Mouse (Mus musculus) monocyte, adult 2 months (primary cell): Measurements from ENCODE around the gene Tle3.

Experiments used
- DNase-seq, 2 experiments: peaks; one replicate each; pipeline ENCODE4 v3.0.0; 2022; ENCODE audit warnings: low spot score in 2 of 2, low read depth in 1 of 2

Tle3 gene

DNA sequence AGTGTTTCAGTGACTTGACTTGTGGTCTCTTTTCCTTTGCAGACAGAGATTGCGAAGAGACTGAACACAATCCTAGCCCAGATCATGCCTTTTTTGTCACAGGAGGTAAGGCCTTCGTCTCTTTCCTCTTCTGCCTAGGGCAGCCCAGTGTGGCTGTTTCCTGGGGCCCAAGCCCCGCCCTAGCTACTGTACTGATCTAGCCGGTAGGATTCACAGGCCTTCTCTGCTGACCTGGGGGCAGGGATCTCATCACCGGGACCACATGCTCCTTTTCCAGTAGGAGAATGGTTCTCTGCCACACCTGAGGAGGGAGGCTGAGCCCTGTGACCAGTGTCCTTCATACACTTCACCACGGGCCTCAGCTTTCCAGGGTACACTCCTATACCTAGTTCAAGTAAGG is 21.0 kb downstream of the Tle3 start:
- DNase-seq, result no peak

DNA sequence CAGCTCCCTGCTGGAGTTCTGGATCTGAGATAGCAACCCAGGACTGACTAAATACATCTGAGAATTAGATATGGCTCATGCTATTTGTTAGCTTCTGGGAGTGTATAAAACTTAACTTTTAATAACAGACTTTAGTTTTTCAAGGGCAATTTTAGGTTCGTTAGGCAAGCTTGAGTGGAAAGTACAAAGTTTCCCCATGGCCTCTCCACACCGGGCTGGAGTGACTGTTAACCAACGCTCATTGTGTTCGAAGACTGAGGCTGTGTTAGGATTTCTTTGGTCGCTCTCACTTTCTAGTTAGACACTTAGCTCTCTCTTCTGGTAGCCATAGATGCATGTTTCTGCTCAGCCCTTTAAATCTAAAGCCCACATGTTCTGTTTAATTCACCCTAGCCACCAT is 21.7 kb downstream of the Tle3 start:
- DNase-seq, result no peak

DNA sequence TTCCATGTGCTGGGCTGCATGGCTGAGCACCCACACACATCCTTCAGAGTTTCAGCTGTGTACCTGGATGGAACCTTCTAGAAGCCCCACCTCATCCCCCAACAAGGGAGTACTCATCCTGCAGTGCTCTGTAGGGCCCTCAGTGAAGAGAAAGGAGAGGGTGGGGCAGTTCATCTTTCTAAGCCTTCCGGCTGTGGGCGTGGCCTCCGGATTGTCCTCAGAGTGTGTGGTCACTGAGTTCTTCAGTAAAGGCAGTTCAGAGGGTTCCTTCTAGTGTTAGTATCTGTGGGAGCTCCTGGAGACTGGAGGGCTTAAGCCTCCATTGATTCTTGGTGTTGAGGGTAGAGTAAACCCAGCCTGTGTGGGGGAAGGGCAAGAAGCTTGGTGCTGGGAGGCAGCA is 22.9 kb downstream of the Tle3 start:
- no peak for DNase-seq

DNA sequence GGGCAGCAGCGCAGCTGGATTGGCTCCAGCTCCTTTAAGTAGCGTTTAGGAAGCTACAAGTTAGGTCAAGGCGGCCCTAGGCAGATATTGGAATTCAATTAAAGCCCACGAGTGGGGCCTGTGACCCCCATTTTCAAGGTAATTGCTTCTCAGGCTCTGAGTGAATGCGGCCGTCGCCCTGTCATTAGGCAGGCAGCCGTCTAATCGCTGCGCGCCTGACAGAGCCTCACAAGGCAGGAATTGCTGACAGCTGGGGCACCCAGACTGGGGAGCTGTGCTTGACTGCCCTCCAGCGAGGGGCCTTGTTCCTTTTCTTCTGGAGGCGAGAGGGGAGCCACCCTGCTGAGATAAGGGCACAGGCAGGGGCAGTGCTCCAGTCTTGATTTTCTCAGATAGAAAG is 24.3 kb downstream of the Tle3 start:
- DNase-seq, result no peak

DNA sequence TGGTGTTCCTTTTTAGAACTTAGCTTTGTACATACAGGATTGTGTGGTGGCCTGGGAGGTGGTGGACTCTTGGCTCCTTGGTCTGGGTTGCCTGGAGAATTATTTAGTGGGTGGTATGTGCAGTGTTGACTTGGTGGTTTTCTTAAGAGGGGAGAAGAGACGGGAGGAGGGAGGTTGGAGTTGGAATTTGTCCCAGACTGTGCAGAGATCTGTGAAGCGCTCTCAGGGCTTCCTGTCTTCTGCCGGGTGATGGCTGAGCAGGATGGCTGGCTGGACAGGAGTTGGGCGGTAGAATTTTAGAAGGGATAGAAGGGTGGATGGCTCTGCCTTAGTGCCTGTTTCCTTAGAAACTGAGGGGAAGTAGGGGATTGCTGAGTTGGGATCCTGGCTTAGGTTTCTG is 25.0 kb downstream of the Tle3 start:
- no peak for DNase-seq

DNA sequence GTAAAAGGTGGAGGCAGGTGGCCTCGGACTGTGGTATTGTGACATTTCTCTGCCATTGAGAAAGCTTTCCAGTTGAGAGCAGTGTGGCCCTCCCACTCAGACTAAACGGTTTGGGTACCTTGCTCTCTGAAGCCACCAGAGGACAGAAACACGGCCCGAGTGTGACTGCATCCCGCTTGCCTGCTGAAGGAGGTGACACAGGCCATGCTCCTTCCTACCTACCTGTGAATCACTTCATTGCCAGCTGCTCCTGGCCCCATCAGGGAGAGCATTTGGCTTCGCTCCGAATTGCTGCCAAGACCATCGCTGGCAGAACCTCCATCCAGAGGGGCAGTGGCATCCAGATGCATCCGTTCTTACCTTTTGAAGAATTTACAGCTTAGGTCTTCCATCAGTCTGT is 26.0 kb downstream of the Tle3 start:
- no peak for DNase-seq

DNA sequence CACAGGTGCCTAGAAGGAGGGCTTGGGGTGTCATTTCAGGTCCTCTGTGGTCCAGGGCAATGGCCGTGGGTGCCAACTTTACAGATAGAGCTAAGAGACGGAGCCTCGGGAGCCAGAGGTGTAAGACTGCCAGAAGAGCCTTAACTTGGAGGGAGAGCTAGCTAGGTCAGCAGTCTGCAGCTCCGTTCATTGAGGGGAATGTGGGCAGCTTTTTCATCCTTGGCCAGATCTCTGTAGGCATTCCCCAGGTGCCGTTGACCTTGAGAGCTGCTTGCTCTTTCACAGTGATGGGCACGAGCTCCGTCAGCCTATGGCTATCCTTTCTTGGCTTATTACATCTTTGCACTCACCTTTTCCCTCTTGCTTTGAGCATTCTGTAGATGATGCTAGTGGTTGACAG is 28.0 kb downstream of the Tle3 start:
- DNase-seq, result no peak

DNA sequence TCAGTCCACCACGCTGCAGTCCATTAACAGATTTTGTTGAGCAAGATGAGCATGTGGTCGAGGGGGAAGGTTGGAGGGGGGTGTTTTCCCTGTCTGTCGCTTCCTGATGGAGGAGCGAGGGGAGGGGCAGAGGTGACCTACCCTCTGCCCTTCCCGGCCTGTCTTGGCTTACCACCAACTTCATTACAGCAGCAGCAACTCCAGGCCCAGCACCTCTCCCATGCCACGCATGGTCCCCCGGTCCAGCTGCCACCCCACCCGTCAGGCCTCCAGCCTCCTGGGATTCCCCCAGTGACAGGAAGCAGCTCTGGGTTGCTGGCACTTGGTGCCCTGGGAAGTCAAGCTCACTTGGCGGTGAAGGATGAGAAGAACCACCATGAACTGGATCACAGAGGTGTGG is 29.5 kb downstream of the Tle3 start:
- no peak for DNase-seq

DNA sequence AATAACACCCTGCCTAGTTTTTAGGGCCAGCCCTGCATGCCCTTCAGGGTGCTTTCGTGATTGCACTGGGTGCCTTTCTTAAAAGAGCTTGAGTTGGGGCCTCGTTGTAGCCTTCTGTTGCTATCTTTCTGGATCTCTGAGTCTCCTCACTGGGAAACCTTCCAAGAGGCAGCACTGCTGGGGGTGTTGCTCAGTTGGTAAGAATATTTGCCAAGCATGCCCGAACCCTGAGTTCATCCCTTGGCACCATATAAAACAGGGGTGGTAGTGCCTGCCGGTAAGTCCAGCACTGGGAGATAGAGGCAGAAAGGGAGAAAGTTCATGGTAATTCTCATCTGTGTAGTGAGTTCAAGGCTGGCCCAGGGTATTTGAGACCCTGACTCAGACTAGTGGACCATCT is 30.1 kb downstream of the Tle3 start:
- DNase-seq, result no peak

DNA sequence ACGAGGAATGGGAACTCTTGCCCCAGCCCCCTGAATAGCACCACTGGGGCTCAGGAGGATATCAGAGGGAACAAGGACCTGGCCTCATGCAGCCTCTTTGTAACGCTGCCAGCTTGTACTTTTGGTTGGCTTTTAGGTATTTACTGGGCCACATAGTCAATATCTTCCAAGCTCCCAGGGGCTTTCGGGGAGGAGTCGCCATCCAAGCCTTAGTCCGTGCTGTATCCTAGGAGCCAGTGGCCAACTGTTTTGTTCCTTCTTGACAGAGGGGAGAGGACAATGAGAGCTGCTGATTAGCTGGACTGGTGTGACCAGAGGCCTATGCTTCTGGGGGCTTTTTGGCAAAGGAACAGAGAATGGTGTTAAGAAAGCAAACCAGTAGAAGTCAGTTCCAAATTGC is 30.6 kb downstream of the Tle3 start:
- no peak for DNase-seq

DNA sequence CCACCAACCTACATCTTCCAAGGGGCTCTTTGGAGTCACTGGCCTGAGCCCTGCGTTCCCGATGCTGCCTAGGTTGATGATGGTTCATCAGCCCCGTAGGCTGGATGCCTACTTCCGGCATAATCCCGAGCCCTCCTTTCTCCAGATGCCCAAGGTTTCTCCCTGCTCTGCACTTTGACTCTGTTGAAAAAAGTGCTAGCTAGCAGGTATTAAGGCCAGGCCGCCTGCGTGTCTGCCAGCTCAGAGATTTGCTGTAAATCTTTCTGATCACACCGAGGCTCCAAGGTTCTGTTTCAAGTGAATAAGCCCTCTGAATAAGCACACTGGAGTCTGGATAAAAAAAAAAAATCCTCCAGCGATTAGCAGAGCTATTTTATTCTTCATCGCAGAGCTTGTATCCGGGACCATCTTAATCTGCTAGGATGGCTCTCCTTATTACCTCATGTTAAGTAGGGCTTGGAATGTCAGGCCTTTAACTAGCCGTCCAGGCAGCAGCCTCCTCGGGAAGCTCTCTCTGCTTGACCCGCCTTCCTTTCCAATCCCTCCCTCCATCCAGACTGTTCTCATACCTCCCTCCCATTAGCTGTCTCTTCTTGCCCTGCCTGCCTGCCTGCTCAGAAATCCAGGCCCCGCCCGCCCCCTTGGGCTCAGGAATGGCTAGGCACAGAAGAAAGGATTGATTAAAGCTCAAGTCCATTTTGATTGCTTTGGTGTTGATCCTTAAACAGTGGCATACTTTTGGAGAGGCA is 31.9 kb downstream of the Tle3 start:
- no peak for DNase-seq

DNA sequence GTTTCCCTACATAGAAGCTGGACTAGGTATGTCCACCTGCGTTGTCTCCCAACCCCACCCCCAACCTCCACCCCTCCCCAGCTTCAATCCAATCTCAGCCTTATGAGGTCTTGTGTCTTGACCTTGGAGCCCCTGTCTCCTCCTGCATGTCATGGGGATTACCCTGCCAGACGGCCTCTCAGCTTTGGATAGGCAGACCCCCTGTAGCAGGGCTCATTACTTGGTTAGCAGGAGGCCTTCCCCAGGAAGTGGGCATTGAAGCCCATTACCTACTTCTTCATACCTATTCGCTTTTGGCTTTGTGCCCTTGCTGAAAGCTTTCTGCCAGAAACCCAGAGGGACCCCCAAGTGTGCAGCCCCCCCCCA is 32.4 kb downstream of the Tle3 start:
- DNase-seq, result no peak

DNA sequence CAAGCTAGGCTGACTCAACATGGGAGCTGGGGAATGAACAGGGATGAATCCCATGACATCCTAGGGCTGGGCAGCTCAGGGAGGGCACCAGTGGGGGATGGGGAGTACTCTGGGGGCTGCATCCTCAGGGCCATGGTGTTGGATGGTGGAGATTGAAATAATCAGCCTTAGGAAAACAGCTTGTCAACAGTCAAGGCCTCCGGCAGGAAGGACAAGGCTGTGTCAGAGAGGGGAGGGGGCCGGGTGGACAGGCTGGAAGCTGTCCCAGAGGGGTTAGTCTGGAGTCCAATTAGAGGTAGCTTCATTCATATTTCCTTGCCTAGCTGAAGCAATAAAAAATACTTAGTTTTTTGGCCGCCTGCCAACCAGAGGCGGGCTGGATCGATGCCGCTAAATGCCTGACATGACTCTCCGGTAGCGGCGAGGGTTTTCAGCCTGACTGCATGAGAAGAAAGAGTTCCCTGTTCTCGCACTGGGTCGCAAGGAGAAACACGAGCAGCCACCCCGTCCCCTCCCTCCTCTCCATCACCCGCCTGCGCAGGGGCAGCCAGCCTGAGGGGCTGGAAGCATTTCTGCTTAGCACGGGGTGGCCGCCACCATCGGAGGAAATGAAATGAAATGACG is 32.9 kb downstream of the Tle3 start:
- no peak for DNase-seq

DNA sequence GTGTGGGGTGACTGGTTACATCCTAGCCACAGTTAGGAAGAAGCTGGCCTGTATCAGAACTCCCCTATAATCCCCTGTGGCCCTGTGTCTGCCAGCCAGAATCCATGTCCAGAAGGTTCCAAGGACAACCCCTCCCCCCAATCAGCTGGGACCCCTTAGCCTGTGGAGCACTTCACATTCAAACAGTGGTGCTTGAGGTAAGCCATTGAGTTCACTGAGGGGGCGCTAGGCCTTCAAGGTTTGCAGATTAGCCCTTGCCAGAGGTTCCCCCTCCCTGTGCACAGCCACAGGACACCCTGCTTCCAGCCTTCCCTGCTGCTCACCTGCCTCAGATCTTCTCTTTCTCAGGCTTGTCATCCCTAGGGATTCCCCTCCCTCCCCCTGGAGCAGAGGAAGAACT is 34.2 kb downstream of the Tle3 start:
- DNase-seq, result no peak

DNA sequence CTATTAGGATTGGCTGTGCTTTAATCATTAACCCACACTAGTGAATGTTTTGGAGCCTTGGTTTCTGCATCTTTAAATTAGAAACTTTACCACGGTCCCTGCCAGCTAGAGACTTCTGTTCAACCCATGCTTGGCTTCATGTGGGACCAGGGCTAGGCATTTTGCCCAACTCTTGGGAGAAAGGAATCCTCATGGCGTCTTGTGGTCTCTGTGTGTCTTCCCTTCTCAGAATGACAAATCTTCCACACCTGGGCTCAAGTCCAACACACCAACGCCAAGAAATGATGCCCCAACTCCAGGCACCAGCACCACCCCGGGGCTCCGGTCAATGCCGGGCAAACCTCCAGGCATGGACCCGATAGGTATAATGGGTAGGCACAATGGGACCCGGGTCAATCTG is 36.9 kb downstream of the Tle3 start:
- DNase-seq, result no peak

DNA sequence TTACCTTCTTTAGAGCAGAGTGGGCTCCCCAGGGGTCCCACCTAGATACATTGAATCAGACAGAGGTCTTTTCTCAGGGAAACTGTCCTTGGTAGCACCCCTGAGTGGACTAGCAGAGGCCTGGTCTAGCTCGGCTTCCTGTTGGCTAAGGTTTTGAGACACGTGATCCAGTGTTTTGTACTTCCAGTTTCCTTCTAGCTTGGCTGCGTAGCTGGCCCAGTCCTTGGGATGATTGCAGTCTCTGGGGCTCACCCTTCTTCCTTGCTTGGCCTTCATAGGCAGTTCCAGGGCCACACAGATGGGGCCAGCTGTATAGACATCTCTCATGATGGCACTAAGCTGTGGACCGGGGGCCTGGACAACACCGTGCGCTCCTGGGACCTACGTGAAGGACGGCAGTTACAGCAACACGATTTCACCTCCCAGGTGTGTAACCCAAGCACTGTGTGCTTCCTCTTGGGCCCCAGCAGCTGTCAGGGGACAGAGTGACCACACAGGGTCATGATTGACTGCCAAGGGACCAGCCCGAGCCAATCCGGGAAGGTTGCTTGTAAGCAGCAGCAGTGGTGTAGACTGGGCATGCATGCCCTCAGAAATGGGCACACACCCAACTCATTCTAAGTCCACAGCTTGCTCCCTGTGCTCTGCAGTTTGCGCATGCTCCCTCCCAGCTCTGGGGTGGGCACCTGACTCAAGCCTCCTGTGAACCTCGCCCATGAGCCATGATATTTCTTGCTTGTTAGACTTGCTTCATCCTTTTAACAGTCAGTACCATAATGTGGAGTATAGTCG is 41.7 kb downstream of the Tle3 start:
- DNase-seq, result no peak

DNA sequence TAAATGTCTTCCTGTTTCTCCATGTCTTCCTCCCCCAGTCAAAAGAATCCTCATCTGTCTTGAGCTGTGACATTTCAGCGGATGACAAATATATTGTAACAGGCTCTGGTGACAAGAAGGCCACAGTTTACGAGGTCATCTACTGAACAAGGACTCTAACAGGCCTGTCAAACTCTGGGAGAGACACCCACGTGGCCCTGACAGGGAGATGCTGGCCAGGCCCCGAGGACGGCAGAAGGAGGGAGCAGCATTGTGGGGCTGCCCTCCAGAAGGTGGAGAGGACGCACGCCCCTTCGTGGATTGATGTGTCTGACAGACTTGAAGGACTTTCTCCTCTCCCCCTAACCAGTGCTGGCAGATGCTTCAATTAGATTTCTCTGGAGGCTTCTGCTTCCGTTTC is 44.4 kb downstream of the Tle3 start:
- no peak for DNase-seq

DNA sequence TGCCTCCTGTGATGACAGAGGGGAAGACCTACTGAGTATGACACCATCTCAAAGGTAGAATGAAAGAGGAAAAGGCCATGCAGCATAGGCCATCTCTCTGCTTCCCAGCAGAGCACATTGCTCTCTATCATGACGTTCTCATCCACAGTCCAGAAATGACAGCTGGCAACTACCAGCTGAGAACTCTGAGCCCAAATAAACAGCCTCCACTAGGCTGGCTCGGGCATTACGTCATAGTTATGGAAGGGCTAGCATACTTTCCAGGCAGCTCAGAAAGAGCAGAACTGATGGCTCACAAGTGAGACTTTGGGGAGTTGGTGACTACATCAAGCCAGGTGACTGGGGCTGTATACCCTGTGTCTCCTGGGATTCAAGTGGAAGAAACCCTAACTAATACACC is 49.5 kb downstream of the Tle3 start:
- no peak for DNase-seq

DNA sequence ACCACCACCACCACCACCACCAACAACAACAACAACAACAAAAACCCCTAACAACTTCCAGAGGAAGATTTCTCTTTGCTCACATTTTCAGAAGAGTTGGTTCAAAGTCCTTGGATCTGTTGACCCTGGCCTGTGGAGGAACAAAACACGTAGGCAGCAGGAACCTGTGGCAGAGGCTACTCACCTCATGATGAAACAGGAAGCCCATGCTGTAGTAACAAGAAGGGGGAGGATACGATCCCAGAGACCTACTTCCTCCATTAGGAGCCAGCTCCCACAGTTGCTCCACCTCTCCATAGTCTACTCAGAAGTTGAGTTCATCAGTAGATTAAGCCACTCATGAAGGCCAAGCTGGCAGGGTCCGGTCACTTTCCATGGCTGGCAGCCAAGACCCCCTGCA is 52.1 kb downstream of the Tle3 start:
- peak in 1 of 2 experiments; percentile 27 for DNase-seq

DNA sequence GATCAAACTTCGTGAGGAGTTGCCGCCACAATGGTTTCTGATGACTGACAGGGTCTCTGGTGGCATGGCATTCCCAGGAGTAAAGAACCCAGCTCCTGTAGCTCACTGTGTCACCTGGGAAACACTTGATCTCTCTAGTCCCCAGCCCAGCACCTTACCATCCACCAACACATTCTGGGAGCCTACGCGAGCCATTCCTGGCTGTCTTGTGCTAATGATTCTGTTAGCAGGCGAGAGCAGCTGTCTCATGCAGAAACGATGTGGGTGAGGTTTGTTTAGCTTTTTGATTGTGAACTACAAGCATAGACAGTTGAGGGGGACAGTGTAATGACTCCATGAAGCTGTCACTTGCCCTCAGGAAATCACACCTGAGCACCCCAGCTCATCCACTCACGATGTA is 54.3 kb downstream of the Tle3 start:
- DNase-seq, result no peak

DNA sequence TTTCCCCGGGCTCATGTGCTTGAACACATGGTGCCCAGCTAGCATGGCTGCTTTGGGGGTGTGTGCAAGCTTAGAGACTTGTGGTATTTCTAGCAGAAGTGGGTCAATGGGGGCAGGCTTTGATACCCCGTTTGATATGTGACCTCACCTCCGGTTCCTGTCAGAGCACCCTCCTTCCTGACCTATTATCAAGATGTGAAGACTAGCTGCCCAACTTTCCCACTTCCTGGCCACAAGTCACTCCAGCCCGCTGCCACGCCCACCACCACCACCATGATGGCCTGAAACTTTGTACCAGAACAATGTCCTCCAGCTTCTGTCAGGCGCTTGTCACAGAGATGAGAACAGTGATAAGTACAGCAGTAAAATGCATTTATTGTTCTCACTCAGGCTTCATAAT is 54.9 kb downstream of the Tle3 start:
- no peak for DNase-seq

DNA sequence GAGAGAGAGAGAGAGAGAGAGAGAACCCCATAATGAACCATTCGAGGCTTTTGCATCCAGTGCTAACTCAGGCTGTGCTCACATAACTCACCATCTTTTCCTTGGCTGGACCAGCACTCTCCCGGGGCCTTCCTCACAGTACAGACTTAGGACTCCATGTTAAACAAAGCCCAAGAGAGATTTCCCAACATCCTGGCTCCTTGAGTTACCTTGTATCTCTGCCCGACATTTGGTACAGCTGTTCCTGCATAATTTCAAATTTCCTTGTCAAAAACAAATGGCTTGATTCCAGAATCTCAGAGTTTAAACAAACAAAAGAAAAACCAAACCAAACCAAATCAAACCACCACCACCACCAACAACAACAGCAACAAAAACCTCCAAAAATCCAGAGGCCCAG is 55.7 kb downstream of the Tle3 start:
- DNase-seq, result no peak

DNA sequence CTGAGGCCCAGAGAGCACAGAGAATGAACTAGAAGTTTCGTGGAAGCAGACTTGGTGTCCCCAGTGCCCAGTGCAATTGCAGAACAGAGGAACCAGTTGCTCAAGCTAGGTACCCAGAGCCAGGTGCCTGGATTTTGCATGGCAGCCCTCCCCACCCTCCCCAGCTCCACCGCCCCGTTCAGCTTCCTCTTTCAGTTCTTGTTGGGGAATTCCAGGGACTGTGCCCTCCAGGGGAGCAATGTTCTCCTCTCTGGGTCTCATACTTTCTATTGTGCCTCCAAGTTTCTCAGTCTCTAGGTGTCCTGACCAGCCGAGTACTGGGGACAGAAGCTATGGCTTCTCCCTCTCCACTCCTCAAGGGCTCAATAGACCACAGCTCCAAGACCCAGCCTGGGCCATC is 59.7 kb downstream of the Tle3 start:
- peak; percentile 10 to 21 for DNase-seq
